Mouse (Mus musculus): ENCODE measurements around the gene Zdhhc11. TPM values are rescaled to one million over a fixed set of nuclear protein-coding genes. Genes with fewer than 3 reads are reported as not detected.
"Not testable (repeated sequence)": the region's sequence is repeated elsewhere in the genome, so short reads cannot be mapped to it uniquely, and the experiment has no call there.

Zdhhc11 gene
- total RNA-seq, 2 experiments from 2014 or later, result not detected

- intact Hi-C loops (cut with DNase I), result loop anchor here (2.0 kb wide), 1 partner anchor 200 kb away; the partner anchor contains the start of gene Exoc3
Observed at GRCm38 (mm10) chr13:74008948-74009718, 45.5 kb downstream of the Zdhhc11 start, which contains the start of gene Tppp. Gene Tppp (plus strand): TSS chr13:74009407.

GRCm38 (mm10) chr13:74009791-74010614 lies 46.4 kb downstream of the Zdhhc11 start:
- Histone ChIP-seq H3K4me3 (peak overlapping the region; percentile 88), H3K27ac (peak overlapping the region; percentile 99)
- TF ChIP-seq CTCF (IDR thresholded peaks at IDR 0.05), result no peak
- intact Hi-C loops (cut with DNase I), result loop anchor here (2.0 kb wide), 1 partner anchor 199 kb away; the partner anchor contains the start of gene Exoc3
- DNase-seq (ENCODE audit: extremely low spot score in 1 of 2, low spot score in 2 of 2), result peak; percentile 81 to 85

More at GRCm38 (mm10) chr13:74008948-74009718, 45.5 kb downstream of the Zdhhc11 start, which contains the start of gene Tppp:
- TF ChIP-seq CTCF (IDR thresholded peaks at IDR 0.05), result no peak; the same call in 1 of the 2 replicates
- peak; percentile 95 to 96 for DNase-seq (ENCODE audit: extremely low spot score in 1 of 2, low spot score in 2 of 2)
- peak within 1 kb of the TSS; percentile 88 for H3K4me3 ChIP-seq
- H3K27ac ChIP-seq, result peak within 1 kb of the TSS; percentile 99

GRCm38 (mm10) chr13:74010678-74011077 lies 47.0 kb downstream of the Zdhhc11 start:
- peak overlapping the region; percentile 99 for H3K27ac ChIP-seq
- intact Hi-C loops (cut with DNase I), result no loop called here
- no peak for TF ChIP-seq CTCF (IDR thresholded peaks at IDR 0.05)
- H3K4me3 ChIP-seq, result peak overlapping the region; percentile 88
- peak; percentile 41 to 59 for DNase-seq (ENCODE audit: extremely low spot score in 1 of 2, low spot score in 2 of 2)

GRCm38 (mm10) chr13:74015908-74016307 lies 52.3 kb downstream of the Zdhhc11 start:
- intact Hi-C loops (cut with DNase I), result no loop called here
- DNase-seq (ENCODE audit: extremely low spot score in 1 of 2, low spot score in 2 of 2), result no peak
- no peak for TF ChIP-seq CTCF (IDR thresholded peaks at IDR 0.05)
- Histone ChIP-seq H3K27ac (no peak overlapping the region), H3K4me3 (no peak overlapping the region)

GRCm38 (mm10) chr13:74017426-74017825 lies 53.8 kb downstream of the Zdhhc11 start:
- H3K4me3 ChIP-seq, result no peak overlapping the region
- intact Hi-C loops (cut with DNase I), result no loop called here
- TF ChIP-seq CTCF (IDR thresholded peaks at IDR 0.05), result no peak
- H3K27ac ChIP-seq, result no peak overlapping the region
- DNase-seq (ENCODE audit: extremely low spot score in 1 of 2, low spot score in 2 of 2), result no peak

- DNase-seq (ENCODE audit: extremely low spot score in 1 of 2, low spot score in 2 of 2); H3K27ac ChIP-seq; H3K4me3 ChIP-seq; intact Hi-C loops (cut with DNase I): not testable (repeated sequence)
Observed at GRCm38 (mm10) chr13:74019006-74019405, 55.4 kb downstream of the Zdhhc11 start.

- Histone ChIP-seq H3K4me3 (no peak overlapping the region), H3K27ac (peak overlapping the region; percentile 17; the same call in 1 of the 2 replicates)
- no peak for DNase-seq (ENCODE audit: extremely low spot score in 1 of 2, low spot score in 2 of 2)
- no peak for TF ChIP-seq CTCF (IDR thresholded peaks at IDR 0.05)
- intact Hi-C loops (cut with DNase I), result loop anchor here (1.0 kb wide), 1 partner anchor 55 kb away; no protein-coding TSS in a partner anchor
Observed at GRCm38 (mm10) chr13:74025151-74026081, 61.8 kb downstream of the Zdhhc11 start.

GRCm38 (mm10) chr13:74026215-74026614 lies 62.6 kb downstream of the Zdhhc11 start:
- Histone ChIP-seq H3K4me3 (no peak overlapping the region), H3K27ac (peak overlapping the region; percentile 67)
- TF ChIP-seq CTCF (IDR thresholded peaks at IDR 0.05), result peak; percentile 78
- intact Hi-C loops (cut with DNase I), result loop anchor here (1.0 kb wide), 1 partner anchor 56 kb away; no protein-coding TSS in a partner anchor
- DNase-seq (ENCODE audit: extremely low spot score in 1 of 2, low spot score in 2 of 2), result no peak

GRCm38 (mm10) chr13:74028116-74028515 lies 64.5 kb downstream of the Zdhhc11 start:
- intact Hi-C loops (cut with DNase I), result no loop called here
- no peak overlapping the region for H3K4me3 ChIP-seq
- H3K27ac ChIP-seq, result peak overlapping the region; percentile 73
- TF ChIP-seq CTCF (IDR thresholded peaks at IDR 0.05), result no peak
- no peak for DNase-seq (ENCODE audit: extremely low spot score in 1 of 2, low spot score in 2 of 2)

GRCm38 (mm10) chr13:74029013-74029412 lies 65.4 kb downstream of the Zdhhc11 start:
- intact Hi-C loops (cut with DNase I), result no loop called here
- DNase-seq (ENCODE audit: extremely low spot score in 1 of 2, low spot score in 2 of 2), result no peak
- peak overlapping the region; percentile 70 for H3K27ac ChIP-seq
- no peak overlapping the region for H3K4me3 ChIP-seq
- no peak for TF ChIP-seq CTCF (IDR thresholded peaks at IDR 0.05)

GRCm38 (mm10) chr13:74030691-74031090 lies 67.0 kb downstream of the Zdhhc11 start:
- intact Hi-C loops (cut with DNase I), result no loop called here
- H3K27ac ChIP-seq, result peak overlapping the region; percentile 70; the same call in 1 of the 2 replicates
- no peak for TF ChIP-seq CTCF (IDR thresholded peaks at IDR 0.05)
- no peak for DNase-seq (ENCODE audit: extremely low spot score in 1 of 2, low spot score in 2 of 2)
- no peak overlapping the region for H3K4me3 ChIP-seq
